Mouse (Mus musculus) liver, adult 2 months (tissue): ENCODE measurements around the gene Ercc6. TPM values are rescaled to one million over a fixed set of nuclear protein-coding genes. Genes with fewer than 3 reads are reported as not detected.

ENCODE experiments used
- DNase-seq: peaks from one replicate; pipeline ENCODE4 v3.0.0-alpha.2; 2011; ENCODE audit warnings: low read depth, low spot score; ENCODE audit errors: extremely low read depth
- H3K27ac ChIP-seq: fragments of 200-500 bp; replicated peaks from 2 replicates; pipeline ENCODE4 v1.5.1; 2012; ENCODE audit warnings: low read depth, mild to moderate bottlenecking, control low read depth, inconsistent platforms, low read length; ENCODE audit not compliant: insufficient read depth
- H3K27me3 ChIP-seq: fragments of 200-500 bp; 2 replicates; pipeline ENCODE4 v1.6.1; 2012; ENCODE audit warnings: mild to moderate bottlenecking, moderate library complexity, low read length, inconsistent platforms; ENCODE audit not compliant: control insufficient read depth, insufficient read depth
- H3K36me3 ChIP-seq: fragments of 200-500 bp; 2 replicates; pipeline ENCODE4 v1.6.1; 2012; ENCODE audit warnings: low read length, inconsistent platforms; ENCODE audit not compliant: control insufficient read depth, insufficient read depth
- H3K4me1 ChIP-seq: fragments of 200-500 bp; 2 replicates; pipeline ENCODE4 v1.6.1; 2011; ENCODE audit warnings: low read length; ENCODE audit not compliant: control insufficient read depth, insufficient read depth
- H3K4me3 ChIP-seq: fragments of 200-500 bp; 2 replicates; pipeline ENCODE4 v1.5.1; 2011; ENCODE audit warnings: low read depth, mild to moderate bottlenecking, control low read depth, low read length, moderate library complexity; ENCODE audit not compliant: insufficient read depth
- H3K79me2 ChIP-seq: fragments of 200-500 bp; 2 replicates; pipeline ENCODE4 v1.6.1; 2012; ENCODE audit warnings: inconsistent platforms, mild to moderate bottlenecking, low read length, moderate library complexity; ENCODE audit not compliant: control insufficient read depth, insufficient read depth
- H3K9ac ChIP-seq: fragments of 200-500 bp; 2 replicates; pipeline ENCODE4 v1.6.1; 2012; ENCODE audit warnings: low read depth, mild to moderate bottlenecking, control low read depth, inconsistent platforms, low read length
- CTCF ChIP-seq: fragments of 200-500 bp; IDR thresholded peaks from 2 replicates; pipeline ENCODE4 v1.5.1; 2011; ENCODE audit warnings: low read depth, low read length, control low read depth
- POLR2A ChIP-seq: fragments of 200-500 bp; IDR thresholded peaks from 2 replicates; pipeline ENCODE4 v1.6.1; 2011; ENCODE audit warnings: low read length, control low read depth; ENCODE audit not compliant: insufficient read depth; ENCODE audit errors: extremely low read depth
- WGBS: fragments of 180-500 bp; shearing (Covaris S2); methylation state at CpG from one replicate; pipeline ENCODE4 v1.1.7; 2018; 5-methylcytosine and 5-hydroxymethylcytosine counted together
- polyA plus RNA-seq: library from polyadenylated mRNA; depleted of rRNA; stranded (reverse); fragments of >200 nt; gene quantifications from 2 replicates; pipeline ENCODE4 v1.2.3, GENCODE M21; 2012
- total RNA-seq: library from RNA; depleted of rRNA; stranded (reverse); fragments of >200 nt; gene quantifications from 2 replicates; pipeline ENCODE4 v1.2.3, GENCODE M21; 2014

Gene Ercc6
- total and polyA plus RNA-seq, 2 experiments, result 2.8 to 11.2 TPM

- Histone ChIP-seq H3K27ac (no peak overlapping the region), H3K4me1 (no peaks in the 10 kb centered on the region), H3K36me3 (no peaks in the 10 kb centered on the region), H3K79me2 (no peaks in the 10 kb centered on the region), H3K9ac (no peak overlapping the region), H3K4me3 (no peak overlapping the region), H3K27me3 (peaks cover 23% of the 10 kb centered on the region)
- DNase-seq, result no peak
- no peak for TF ChIP-seq POLR2A
- TF ChIP-seq CTCF, result no peak
- WGBS, result 4% methylated on average over 78 of the region's 78 CpGs
Observed at GRCm38 (mm10) chr14:32597232-32598231, 84.2 kb downstream of the Ercc6 start.

- Histone ChIP-seq H3K27me3 (peaks cover 23% of the 10 kb centered on the region), H3K79me2 (no peaks in the 10 kb centered on the region), H3K4me3 (no peak overlapping the region), H3K9ac (no peak overlapping the region), H3K4me1 (no peaks in the 10 kb centered on the region), H3K27ac (no peak overlapping the region), H3K36me3 (no peaks in the 10 kb centered on the region)
- 14% methylated on average over 23 of the region's 23 CpGs for WGBS
- no peak for TF ChIP-seq POLR2A
- TF ChIP-seq CTCF, result no peak
- DNase-seq, result no peak
Observed at GRCm38 (mm10) chr14:32598437-32599219, 85.3 kb downstream of the Ercc6 start.

DNA sequence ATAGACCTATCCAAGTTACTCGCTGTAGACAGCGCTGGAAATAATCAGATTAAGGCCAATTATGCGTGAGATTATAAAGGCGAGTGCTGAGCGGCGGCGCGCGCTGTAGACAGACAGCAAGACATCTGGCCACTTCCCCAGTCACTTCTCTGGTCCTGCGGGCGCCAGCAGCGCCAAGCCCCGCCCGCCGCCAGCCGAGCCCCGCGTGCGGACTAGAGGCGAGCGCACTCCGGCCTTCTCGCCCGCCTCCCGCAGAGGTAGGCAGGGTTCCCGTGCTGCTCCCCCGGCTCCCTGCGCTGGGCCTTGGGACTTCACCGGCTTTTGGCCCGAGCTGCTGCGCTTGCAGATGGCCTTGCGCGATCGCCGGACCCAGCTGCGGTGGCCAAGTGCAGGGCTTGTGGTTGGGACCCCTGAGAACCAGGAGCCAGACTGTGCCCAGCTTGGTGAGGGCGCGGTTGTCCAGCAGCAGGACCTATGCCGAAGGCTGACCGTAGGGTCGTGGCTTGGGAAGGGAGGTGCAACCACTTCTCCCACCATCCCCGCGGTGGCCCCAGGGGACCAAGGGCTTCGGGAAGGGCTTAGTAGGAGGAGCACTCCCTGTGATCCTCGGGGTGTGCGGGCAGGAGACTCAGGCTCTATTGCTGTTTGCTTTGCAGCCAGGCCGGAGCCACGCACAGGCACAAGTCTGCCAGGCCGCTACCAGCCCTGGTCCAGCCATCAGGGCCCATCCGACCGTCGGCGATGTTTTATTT lies 86.1 kb downstream of the Ercc6 start, which contains the start of gene Prrxl1:
Gene Prrxl1 (plus strand): TSS at position 118 of the 752 bp plus-strand sequence.
- H3K4me3 ChIP-seq, result no peak within 1 kb of the TSS
- no peak for DNase-seq
- no peak within 1 kb of the TSS for H3K9ac ChIP-seq
- H3K79me2 ChIP-seq, result no peaks in the 10 kb centered on the region
- no peaks in the 10 kb centered on the region for H3K36me3 ChIP-seq
- H3K27me3 ChIP-seq, result peaks cover 23% of the 10 kb centered on the region
- WGBS, result 2% methylated on average over 53 of the region's 53 CpGs
- no peaks in the 10 kb centered on the region for H3K4me1 ChIP-seq
- TF ChIP-seq CTCF (no peak), POLR2A (no peak)
- no peak within 1 kb of the TSS for H3K27ac ChIP-seq

DNA sequence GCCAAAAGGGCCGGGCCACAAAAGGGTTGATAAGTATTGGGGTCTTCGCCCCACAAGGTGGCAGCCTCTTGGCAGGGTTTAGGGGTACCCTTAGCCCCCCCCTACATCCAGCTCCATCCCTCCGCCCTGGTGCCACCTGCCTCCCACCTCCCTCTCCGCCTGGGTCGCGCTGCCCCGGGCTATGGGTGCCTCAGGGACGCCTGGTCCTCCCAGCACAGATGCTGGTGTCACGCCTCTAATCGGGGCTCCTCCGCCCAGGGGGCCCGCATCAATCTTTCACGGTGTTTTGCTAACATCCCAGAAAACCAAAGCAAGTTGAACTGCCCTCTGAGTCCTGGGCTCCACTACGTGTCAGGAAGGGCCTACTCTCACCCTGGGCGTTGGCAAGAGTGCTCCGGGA lies 86.8 kb downstream of the Ercc6 start:
- Histone ChIP-seq H3K4me3 (no peak overlapping the region), H3K36me3 (no peaks in the 10 kb centered on the region), H3K27me3 (peaks cover 23% of the 10 kb centered on the region), H3K9ac (no peak overlapping the region), H3K27ac (no peak overlapping the region), H3K79me2 (no peaks in the 10 kb centered on the region), H3K4me1 (no peaks in the 10 kb centered on the region)
- no peak for DNase-seq
- no peak for TF ChIP-seq CTCF
- TF ChIP-seq POLR2A, result no peak
- 6% methylated on average over 16 of the region's 16 CpGs for WGBS

DNA sequence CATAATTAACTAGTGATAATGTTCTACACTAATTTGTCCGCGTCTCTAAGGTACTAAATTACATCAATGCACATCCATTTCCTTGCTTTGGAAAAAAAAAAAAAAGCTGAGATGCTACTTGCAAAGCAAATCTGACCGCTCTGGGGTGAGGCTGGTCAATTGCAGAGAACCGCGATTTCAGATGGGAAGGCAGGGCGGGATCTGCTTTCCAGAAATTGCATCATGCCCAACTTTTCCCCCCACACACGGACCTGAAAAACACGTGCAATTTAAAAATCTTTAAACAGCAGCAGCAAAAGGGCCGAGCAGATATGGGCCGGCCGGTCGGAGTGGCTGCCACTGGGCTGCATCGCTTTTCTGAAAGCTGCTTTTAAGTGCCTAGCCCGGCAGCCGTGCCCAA lies 92.2 kb downstream of the Ercc6 start:
- no peak overlapping the region for H3K27ac ChIP-seq
- no peak for TF ChIP-seq CTCF
- no peak for TF ChIP-seq POLR2A

More for the DNA sequence above, 92.2 kb downstream of the Ercc6 start:
- 58% methylated on average over 15 of the region's 15 CpGs for WGBS
- Histone ChIP-seq H3K27me3 (no peaks in the 10 kb centered on the region; the same call in 1 of the 2 replicates), H3K4me3 (no peak overlapping the region), H3K9ac (no peak overlapping the region), H3K79me2 (no peaks in the 10 kb centered on the region), H3K36me3 (no peaks in the 10 kb centered on the region), H3K4me1 (no peaks in the 10 kb centered on the region)
- DNase-seq, result no peak
